In genomic region chr14:26913681-26914268, GRCm38 (mm10) we compare ENCODE assay signal across 15 mouse cellular contexts. TPM values are rescaled to one million over a fixed set of nuclear protein-coding genes. Genes with fewer than 3 reads are reported as not detected.
DNase-seq lines count a peak whose midpoint lies in the region; ATAC-seq and TF ChIP-seq lines count a peak whose summit lies in the region.
"Had no signal": no experiment of that assay in that cellular context is flagged by ENCODE, and none has a peak within 500 bp of the region (broad histone marks: within the 10 kb centered on the region; RNA-seq: fewer than 3 reads in every experiment).

No protein-coding gene starts in this region.

- no peak overlapping the region for H3K4me2 ChIP-seq in forebrain, embryonic 14.5 days (ENCODE audit: low read length)

- WGBS in forebrain, embryonic 14.5 days = 58% methylated on average over 9 of the region's 9 CpGs
- WGBS in forebrain, embryonic 10.5 days = 72% methylated on average over 9 of the region's 9 CpGs

- H3K4me1 ChIP-seq in forebrain, embryonic 14.5 days (ENCODE audit: control insufficient read depth, insufficient read depth, low read length) = no peaks in the 10 kb centered on the region
- peaks cover 14% of the 10 kb centered on the region for H3K4me1 ChIP-seq in forebrain, embryonic 10.5 days

- peak; percentile 46 for ATAC-seq in forebrain, embryonic 14.5 days
- ATAC-seq: intestine, postnatal 0 days had no signal

- no peaks in the 10 kb centered on the region; the same call in 1 of the 2 replicates for H3K36me3 ChIP-seq in forebrain, embryonic 14.5 days (ENCODE audit: control insufficient read depth, insufficient read depth, low read length)
- H3K36me3 ChIP-seq in forebrain, embryonic 10.5 days (replicated peaks) = peaks cover 4% of the 10 kb centered on the region

- H3K27me3 ChIP-seq in forebrain, embryonic 14.5 days (replicated peaks; ENCODE audit: control insufficient read depth, insufficient read depth, low read length) = no peaks in the 10 kb centered on the region
- no peaks in the 10 kb centered on the region for H3K27me3 ChIP-seq in forebrain, embryonic 10.5 days (ENCODE audit: poor library complexity, severe bottlenecking)

- peak overlapping the region; percentile 5; the same call in 1 of the 2 replicates for H3K27ac ChIP-seq in forebrain, embryonic 14.5 days (ENCODE audit: low read depth, low read length)
- H3K27ac ChIP-seq in forebrain, embryonic 10.5 days = no peak overlapping the region
- H3K27ac ChIP-seq in layer of hippocampus, adult 2 months = peak overlapping the region; percentile 23; the same call in 1 of the 2 replicates
- H3K27ac ChIP-seq: macrophage had no signal

- no peak overlapping the region for H3K9ac ChIP-seq in forebrain, embryonic 14.5 days (ENCODE audit: low read length)

- intact Hi-C loops in left cerebral cortex, postnatal 10 days (cut with DNase I) = no loop called here

- TF ChIP-seq CTCF in layer of hippocampus, adult 2 months (conservative IDR thresholded peaks at IDR 0.05) = no peak

- peak; percentile 50 for DNase-seq in forebrain, embryonic 14.5 days (ENCODE audit: low spot score)
- DNase-seq in forebrain, embryonic 10.5 days (ENCODE audit: extremely low spot score, low spot score) = no peak
- DNase-seq in left cerebral cortex, adult 11 months (ENCODE audit: low spot score) = peak; percentile 15
- no peak for DNase-seq in left cerebral cortex, postnatal 10 days (ENCODE audit: extremely low spot score in 1 of 2, low spot score in 2 of 2)
- peak; percentile 12 to 31 for DNase-seq in layer of hippocampus, adult 2 months (ENCODE audit: low spot score in 2 of 2)
- DNase-seq in retina, postnatal 1 day = peak; percentile 92
- DNase-seq in ovary, postnatal 14 days (ENCODE audit: low spot score) = no peak
- DNase-seq in cerebellum, adult 9-11 months = no peak
- DNase-seq: heart, adult 11 months; heart, postnatal 10 days; thymus, postnatal 4 days had no signal

- no peak overlapping the region for H3K4me3 ChIP-seq in forebrain, embryonic 14.5 days (ENCODE audit: low read depth, low read length)
- no peak overlapping the region for H3K4me3 ChIP-seq in forebrain, embryonic 10.5 days
- no peak overlapping the region for H3K4me3 ChIP-seq in layer of hippocampus, adult 2 months

- no peaks in the 10 kb centered on the region for H3K9me3 ChIP-seq in forebrain, embryonic 14.5 days (replicated peaks; ENCODE audit: control insufficient read depth, low read length)
- H3K9me3 ChIP-seq in forebrain, embryonic 10.5 days = no peaks in the 10 kb centered on the region

RNA-seq across cellular contexts. Expression of gene Asb14, which starts 19.4 kb away (rescaled TPM):
- 0.09 TPM in 1 of 2 replicates, not detected in the other for polyA plus RNA-seq in forebrain, embryonic 14.5 days (2014; fragmentation: Nextera tagmentation; extraction: Ambion mirVana)
- polyA plus RNA-seq in forebrain, embryonic 10.5 days (2016; fragmentation: Nextera tagmentation; extraction: Ambion mirVana) = 0.23 TPM in 1 of 2 replicates, not detected in the other
- total RNA-seq in left cerebral cortex, postnatal 10 days (2021) = under 1 TPM in 1 of 2 experiments, not detected in 1; 0.73 TPM
- total RNA-seq in layer of hippocampus, adult 2 months (2021) = not detected
- total RNA-seq: MEL had no signal
- polyA plus RNA-seq: C2C12, macrophage had no signal

RNA-seq across cellular contexts. Expression of gene Appl1, which starts 57.3 kb away (rescaled TPM):
- 62.4 and 86.8 TPM in 2 replicates for polyA plus RNA-seq in forebrain, embryonic 14.5 days (2014; fragmentation: Nextera tagmentation; extraction: Ambion mirVana)
- 31.1 and 33.8 TPM in 2 replicates for polyA plus RNA-seq in forebrain, embryonic 10.5 days (2016; fragmentation: Nextera tagmentation; extraction: Ambion mirVana)
- total RNA-seq in left cerebral cortex, postnatal 10 days (2021) = 10 to 100 TPM; 58.0 to 61.3 TPM
- total RNA-seq in layer of hippocampus, adult 2 months (2021) = 10 to 100 TPM; 59.8 to 63.0 TPM

Comparison
In these comparisons a context has a peak if more than half of its experiments do, and no peak if none do; other contexts are left out.
1. DNase-seq: peak in forebrain, embryonic 14.5 days (single experiment), left cerebral cortex, adult 11 months (single experiment), layer of hippocampus, adult 2 months (2 of 2) and retina, postnatal 1 day (single experiment); none in forebrain, embryonic 10.5 days (single experiment), left cerebral cortex, postnatal 10 days (0 of 2), ovary, postnatal 14 days (single experiment) and cerebellum, adult 9-11 months (single experiment).